In the genomic region with DNA sequence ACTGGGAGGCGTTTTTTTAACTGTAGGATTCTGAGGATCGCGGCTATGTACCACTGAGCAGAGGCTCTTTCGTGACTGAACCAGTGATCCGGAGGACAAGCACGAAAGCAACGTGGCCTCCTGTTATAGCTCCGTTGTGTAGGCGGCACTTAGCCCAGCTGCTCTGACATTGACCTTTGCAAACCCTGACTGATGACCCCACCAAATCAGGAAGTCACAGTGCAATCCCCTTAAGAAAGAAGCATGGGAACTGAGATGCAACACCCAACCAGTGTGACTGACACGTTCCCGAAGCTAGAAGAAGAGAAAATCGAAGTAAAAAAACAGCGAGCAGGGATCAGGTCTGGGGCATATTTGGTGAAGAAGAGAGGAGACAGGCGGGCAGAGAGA, we compare ENCODE assay signal across 9 mouse cellular contexts. TPM values are rescaled to one million over a fixed set of nuclear protein-coding genes. Genes with fewer than 3 reads are reported as not detected.
A peak's percentile ranks its signal among the peaks of the same experiment; 100 is the strongest.
DNase-seq lines count a peak whose midpoint lies in the region; ATAC-seq and TF ChIP-seq lines count a peak whose summit lies in the region.
"Had no signal": no experiment of that assay in that cellular context is flagged by ENCODE, and none has a peak within 500 bp of the region (broad histone marks: within the 10 kb centered on the region; RNA-seq: fewer than 3 reads in every experiment).

No protein-coding gene starts in this region.

- H3K9ac ChIP-seq in embryonic facial prominence, embryonic 13.5 days: no peak overlapping the region

- peak overlapping the region; percentile 47 for H3K4me2 ChIP-seq in embryonic facial prominence, embryonic 13.5 days

- WGBS in embryonic facial prominence, embryonic 13.5 days: 52% methylated on average over 14 of the region's 14 CpGs
- WGBS in kidney, adult 2 months: 15% methylated on average over 14 of the region's 14 CpGs

- TF ChIP-seq POLR2A in kidney, adult 2 months (IDR thresholded peaks at IDR 0.05; ENCODE audit: low read depth, low read length): no peak

- H3K9me3 ChIP-seq in embryonic facial prominence, embryonic 13.5 days: no peaks in the 10 kb centered on the region
- H3K9me3 ChIP-seq: G1E had no signal

- no peaks in the 10 kb centered on the region for H3K4me1 ChIP-seq in embryonic facial prominence, embryonic 13.5 days
- H3K4me1 ChIP-seq in kidney, adult 2 months (ENCODE audit: control insufficient read depth, insufficient read depth, low read length): peaks cover 16% of the 10 kb centered on the region

- H3K36me3 ChIP-seq in embryonic facial prominence, embryonic 13.5 days: no peaks in the 10 kb centered on the region
- no peaks in the 10 kb centered on the region for H3K36me3 ChIP-seq in kidney, adult 2 months (ENCODE audit: control insufficient read depth, insufficient read depth, low read length)
- H3K36me3 ChIP-seq: G1E had no signal

- peak overlapping the region; percentile 78 for H3K27ac ChIP-seq in gastrocnemius, adult 2 months
- no peak overlapping the region for H3K27ac ChIP-seq in embryonic facial prominence, embryonic 13.5 days
- peak overlapping the region; percentile 90 for H3K27ac ChIP-seq in kidney, adult 2 months (ENCODE audit: insufficient read depth, low read depth, low read length)

- TF ChIP-seq CTCF in gastrocnemius, adult 2 months (IDR thresholded peaks at IDR 0.05): no peak
- TF ChIP-seq CTCF in kidney, adult 2 months (conservative IDR thresholded peaks at IDR 0.05; ENCODE audit: insufficient read depth, insufficient read length, low read depth, low read length): no peak

- peak; percentile 25 for DNase-seq in gastrocnemius, adult 2 months
- DNase-seq in gastrocnemius, adult 8-10 months (ENCODE audit: low spot score in 2 of 2): no peak
- DNase-seq in kidney, adult 2 months: peak; percentile 53
- peak; percentile 27 for DNase-seq in mesoderm, embryonic 11.5 days (ENCODE audit: low read depth, low spot score)
- no peak for DNase-seq in thymus, postnatal 10 days (ENCODE audit: low spot score in 2 of 2)
- no peak for DNase-seq in layer of hippocampus, adult 9-10 months (ENCODE audit: low spot score)

- no peaks in the 10 kb centered on the region for H3K27me3 ChIP-seq in embryonic facial prominence, embryonic 13.5 days
- H3K27me3 ChIP-seq in kidney, adult 2 months (replicated peaks; ENCODE audit: control insufficient read depth, insufficient read depth, low read length): no peaks in the 10 kb centered on the region

- intact Hi-C loops in gastrocnemius, adult 2 months (cut with DNase I): loop anchor here (1.0 kb wide), 1 partner anchor 66 kb away; no protein-coding TSS in a partner anchor

- H3K4me3 ChIP-seq in gastrocnemius, adult 2 months: peak overlapping the region; percentile 59
- H3K4me3 ChIP-seq in embryonic facial prominence, embryonic 13.5 days: 0 out of 2 replicates have a peak overlapping the region, but pooled peaks have one; percentile 6
- H3K4me3 ChIP-seq in kidney, adult 2 months (ENCODE audit: insufficient read depth, low read depth, low read length): peak overlapping the region; percentile 14; the same call in 1 of the 2 replicates

- no peak for ATAC-seq in embryonic facial prominence, embryonic 13.5 days (ENCODE audit: insufficient number of reproducible peaks, insufficient read depth, low FRiP score, low TSS enrichment, low read depth)
- no peak for ATAC-seq in activated CD4-positive, CD25-positive, alpha-beta regulatory T cell, adult 4 months

RNA-seq across cellular contexts. Expression of gene Gm28845, which starts 6.6 kb away (rescaled TPM):
- not detected for total RNA-seq in gastrocnemius, adult 2 months (2021)
- total RNA-seq in gastrocnemius, adult 8-10 months (2022): not detected
- not detected in 2 replicates for polyA plus RNA-seq in embryonic facial prominence, embryonic 13.5 days (2015; fragmentation: Nextera tagmentation; extraction: Ambion mirVana)
- polyA plus RNA-seq in kidney, adult 2 months (2012; rRNA removed): 7.6 and 9.0 TPM in 2 replicates
- polyA plus RNA-seq in activated CD4-positive, CD25-positive, alpha-beta regulatory T cell, adult 4 months (2017; shearing (Covaris generic)): not detected
- total RNA-seq: G1E had no signal
- polyA plus RNA-seq: G1E had no signal

RNA-seq across cellular contexts. Expression of gene Cryga, which starts 9.6 kb away (rescaled TPM):
- not detected for total RNA-seq in gastrocnemius, adult 2 months (2021)
- not detected for total RNA-seq in gastrocnemius, adult 8-10 months (2022)
- not detected in 2 replicates for polyA plus RNA-seq in embryonic facial prominence, embryonic 13.5 days (2015; fragmentation: Nextera tagmentation; extraction: Ambion mirVana)
- 5.9 and 6.4 TPM in 2 replicates for polyA plus RNA-seq in kidney, adult 2 months (2012; rRNA removed)
- not detected for polyA plus RNA-seq in activated CD4-positive, CD25-positive, alpha-beta regulatory T cell, adult 4 months (2017; shearing (Covaris generic))
- total RNA-seq: G1E had no signal
- polyA plus RNA-seq: G1E had no signal

RNA-seq across cellular contexts. Expression of gene D630023F18Rik, which starts 10.2 kb away (rescaled TPM):
- not detected for total RNA-seq in gastrocnemius, adult 2 months (2021)
- not detected for total RNA-seq in gastrocnemius, adult 8-10 months (2022)
- polyA plus RNA-seq in embryonic facial prominence, embryonic 13.5 days (2015; fragmentation: Nextera tagmentation; extraction: Ambion mirVana): 0.15 and 0.80 TPM in 2 replicates
- polyA plus RNA-seq in kidney, adult 2 months (2012; rRNA removed): 64.3 and 85.6 TPM in 2 replicates
- polyA plus RNA-seq in activated CD4-positive, CD25-positive, alpha-beta regulatory T cell, adult 4 months (2017; shearing (Covaris generic)): not detected

RNA-seq across cellular contexts. Expression of gene Crygb, which starts 30.7 kb away (rescaled TPM):
- total RNA-seq in gastrocnemius, adult 2 months (2021): not detected
- total RNA-seq in gastrocnemius, adult 8-10 months (2022): not detected
- polyA plus RNA-seq in embryonic facial prominence, embryonic 13.5 days (2015; fragmentation: Nextera tagmentation; extraction: Ambion mirVana): 0.76 and 0.94 TPM in 2 replicates
- polyA plus RNA-seq in kidney, adult 2 months (2012; rRNA removed): not detected in 2 replicates
- polyA plus RNA-seq in activated CD4-positive, CD25-positive, alpha-beta regulatory T cell, adult 4 months (2017; shearing (Covaris generic)): not detected
- total RNA-seq: G1E had no signal
- polyA plus RNA-seq: G1E had no signal

RNA-seq across cellular contexts. Expression of gene Crygc, which starts 39.3 kb away (rescaled TPM):
- not detected for total RNA-seq in gastrocnemius, adult 2 months (2021)
- not detected for total RNA-seq in gastrocnemius, adult 8-10 months (2022)
- polyA plus RNA-seq in embryonic facial prominence, embryonic 13.5 days (2015; fragmentation: Nextera tagmentation; extraction: Ambion mirVana): not detected in 2 replicates
- polyA plus RNA-seq in kidney, adult 2 months (2012; rRNA removed): not detected in 2 replicates
- polyA plus RNA-seq in activated CD4-positive, CD25-positive, alpha-beta regulatory T cell, adult 4 months (2017; shearing (Covaris generic)): not detected
- total RNA-seq: G1E had no signal
- polyA plus RNA-seq: G1E had no signal

Comparison
In these comparisons a context has a peak if more than half of its experiments do, and no peak if none do; other contexts are left out.
1. DNase-seq: peak in gastrocnemius, adult 2 months (single experiment), kidney, adult 2 months (single experiment) and mesoderm, embryonic 11.5 days (single experiment); none in gastrocnemius, adult 8-10 months (0 of 2), thymus, postnatal 10 days (0 of 2) and layer of hippocampus, adult 9-10 months (single experiment).
2. H3K4me3 ChIP-seq: peak in every context shown above with its lines; median percentile 59 in gastrocnemius, adult 2 months; 14 in kidney, adult 2 months; 6 in embryonic facial prominence, embryonic 13.5 days.
3. RNA of gene D630023F18Rik, which starts 10.2 kb away (polyA plus RNA-seq): 64.3 to 85.6 TPM in kidney, adult 2 months; 0.15 to 0.80 TPM in embryonic facial prominence, embryonic 13.5 days and not detected in activated CD4-positive, CD25-positive, alpha-beta regulatory T cell, adult 4 months; every median in the first group is over 10 times any median in the second.